10 mouse cellular contexts compared by ENCODE assay signal in genomic region chr6:71164394-71164793, GRCm38 (mm10). TPM values are rescaled to one million over a fixed set of nuclear protein-coding genes. Genes with fewer than 3 reads are reported as not detected.
DNase-seq lines count a peak whose midpoint lies in the region; ATAC-seq and TF ChIP-seq lines count a peak whose summit lies in the region.
"Had no signal": no experiment of that assay in that cellular context is flagged by ENCODE, and none has a peak within 500 bp of the region (broad histone marks: within the 10 kb centered on the region; RNA-seq: fewer than 3 reads in every experiment).

No protein-coding gene starts in this region.

- no peak for DNase-seq in heart, adult 18-20 months
- DNase-seq in lung, postnatal 0 days (ENCODE audit: low spot score), result peak; percentile 38
- DNase-seq in adrenal gland, adult 18-20 months (ENCODE audit: low spot score in 2 of 2), result no peak
- DNase-seq in gastrocnemius, adult 18-20 months (ENCODE audit: low spot score), result no peak

- TF ChIP-seq CTCF in E14TG2a.4 (conservative IDR thresholded peaks at IDR 0.05; ENCODE audit: low read length), result no peak
- TF ChIP-seq CTCF in lung, postnatal 0 days (IDR thresholded peaks at IDR 0.05), result no peak

- H3K4me3 ChIP-seq in heart, embryonic 11.5 days (ENCODE audit: low read depth, low read length), result no peak overlapping the region
- H3K4me3 ChIP-seq in E14TG2a.4 (replicated peaks; ENCODE audit: low read length), result peak overlapping the region; percentile 17; the same call in 1 of the 2 replicates
- no peak overlapping the region for H3K4me3 ChIP-seq in lung, postnatal 0 days (ENCODE audit: low read depth, low read length)
- H3K4me3 ChIP-seq: hindbrain, embryonic 10.5 days had no signal

- no peak overlapping the region for H3K27ac ChIP-seq in heart, embryonic 11.5 days (ENCODE audit: low read depth, low read length)
- H3K27ac ChIP-seq in lung, postnatal 0 days (ENCODE audit: low read length), result no peak overlapping the region
- H3K27ac ChIP-seq: hindbrain, embryonic 10.5 days had no signal

- peaks cover 4% of the 10 kb centered on the region; the same call in 1 of the 2 replicates for H3K4me1 ChIP-seq in heart, embryonic 11.5 days (ENCODE audit: control insufficient read depth, insufficient read depth, low read length)
- peaks cover 10% of the 10 kb centered on the region for H3K4me1 ChIP-seq in E14TG2a.4 (replicated peaks; ENCODE audit: low read depth, low read length)
- H3K4me1 ChIP-seq in lung, postnatal 0 days (ENCODE audit: insufficient read depth, low read depth, low read length), result no peaks in the 10 kb centered on the region

- ATAC-seq in heart, embryonic 11.5 days (replicated peaks; ENCODE audit: insufficient number of reproducible peaks, low FRiP score, low TSS enrichment), result 0 out of 2 replicates have a peak, but pooled peaks have one; percentile 35
- peak; percentile 12 to 48; a peak in 1 of 4 replicates for ATAC-seq in hematopoietic stem cell, adult 5-6 weeks (replicated peaks in 1 of 2; ENCODE audit: insufficient read depth in 1 of 2, low FRiP score in 2 of 2, low TSS enrichment in 1 of 2, low read depth in 1 of 2, poor library complexity in 2 of 2, severe bottlenecking in 2 of 2)
- ATAC-seq in lung, postnatal 0 days, result peak; percentile 49
- ATAC-seq in erythroid progenitor cell, adult 5-6 weeks (replicated peaks; ENCODE audit: low FRiP score, poor library complexity, severe bottlenecking), result no peak

- no peaks in the 10 kb centered on the region for H3K9me3 ChIP-seq in heart, embryonic 11.5 days (replicated peaks; ENCODE audit: control insufficient read depth, low read length)
- H3K9me3 ChIP-seq in E14TG2a.4 (ENCODE audit: low read length), result no peaks in the 10 kb centered on the region
- no peaks in the 10 kb centered on the region for H3K9me3 ChIP-seq in lung, postnatal 0 days (ENCODE audit: low read length)
- H3K9me3 ChIP-seq: hindbrain, embryonic 10.5 days had no signal

- WGBS in heart, embryonic 11.5 days (ENCODE audit: insufficient replicate concordance), result 28% methylated on average over 6 of the region's 6 CpGs
- 30% methylated on average over 6 of the region's 6 CpGs for WGBS in lung, postnatal 0 days

- H3K9ac ChIP-seq in heart, embryonic 11.5 days (ENCODE audit: low read depth, low read length), result 0 out of 2 replicates have a peak overlapping the region, but pooled peaks have one; percentile 10
- no peak overlapping the region for H3K9ac ChIP-seq in lung, postnatal 0 days (replicated peaks; ENCODE audit: low read depth)

- no peak overlapping the region for H3K4me2 ChIP-seq in heart, embryonic 11.5 days
- no peak overlapping the region for H3K4me2 ChIP-seq in lung, postnatal 0 days (replicated peaks; ENCODE audit: low read depth, low read length)

- H3K36me3 ChIP-seq in heart, embryonic 11.5 days (ENCODE audit: control insufficient read depth, insufficient read depth, low read length), result no peaks in the 10 kb centered on the region
- no peaks in the 10 kb centered on the region for H3K36me3 ChIP-seq in E14TG2a.4 (ENCODE audit: insufficient read depth, low read length)
- no peaks in the 10 kb centered on the region for H3K36me3 ChIP-seq in lung, postnatal 0 days (ENCODE audit: insufficient read depth, low read length)
- H3K36me3 ChIP-seq: hindbrain, embryonic 10.5 days had no signal

- H3K27me3 ChIP-seq in heart, embryonic 11.5 days (ENCODE audit: control insufficient read depth, insufficient read depth, low read length), result no peaks in the 10 kb centered on the region
- no peaks in the 10 kb centered on the region for H3K27me3 ChIP-seq in E14TG2a.4 (ENCODE audit: insufficient read depth, low read length)
- H3K27me3 ChIP-seq in lung, postnatal 0 days (replicated peaks; ENCODE audit: insufficient read depth, low read length), result no peaks in the 10 kb centered on the region

- TF ChIP-seq EP300 in lung, postnatal 0 days (IDR thresholded peaks at IDR 0.05), result no peak

RNA-seq across cellular contexts. Expression of gene Thnsl2, which starts 20.2 kb away (rescaled TPM):
- 4.9 and 5.1 TPM in 2 replicates for polyA plus RNA-seq in heart, embryonic 11.5 days (2014; fragmentation: Nextera tagmentation; extraction: Ambion mirVana)
- total RNA-seq in heart, adult 18-20 months (2021), result 1 to 10 TPM; 4.1 to 5.3 TPM
- total RNA-seq in hematopoietic stem cell, adult 5-6 weeks (2017), result 3.3 and 5.4 TPM in 2 replicates
- 15.0 and 15.4 TPM in 2 replicates for polyA plus RNA-seq in lung, postnatal 0 days (2015; fragmentation: Nextera tagmentation; extraction: Ambion mirVana)
- not detected in 2 replicates for total RNA-seq in erythroid progenitor cell, adult 5-6 weeks (2015; ENCODE audit: low replicate concordance)
- total RNA-seq in erythroid progenitor cell, adult 5-6 weeks (2017; ENCODE audit: low replicate concordance), result not detected in 2 replicates
- total RNA-seq in adrenal gland, adult 18-20 months (2021), result 10 to 100 TPM; 16.6 to 17.3 TPM
- total RNA-seq in gastrocnemius, adult 18-20 months (2021), result 1 to 10 TPM; 7.6 to 9.2 TPM

RNA-seq across cellular contexts. Expression of gene Fabp1, which starts 35.2 kb away (rescaled TPM):
- 1.4 TPM in 1 of 2 replicates, not detected in the other for polyA plus RNA-seq in heart, embryonic 11.5 days (2014; fragmentation: Nextera tagmentation; extraction: Ambion mirVana)
- not detected for total RNA-seq in heart, adult 18-20 months (2021)
- total RNA-seq in hematopoietic stem cell, adult 5-6 weeks (2017), result not detected in 2 replicates
- polyA plus RNA-seq in lung, postnatal 0 days (2015; fragmentation: Nextera tagmentation; extraction: Ambion mirVana), result 0.36 and 1.2 TPM in 2 replicates
- not detected in 2 replicates for total RNA-seq in erythroid progenitor cell, adult 5-6 weeks (2015; ENCODE audit: low replicate concordance)
- total RNA-seq in erythroid progenitor cell, adult 5-6 weeks (2017; ENCODE audit: low replicate concordance), result not detected in 2 replicates
- total RNA-seq in adrenal gland, adult 18-20 months (2021), result not detected
- 1 to 10 TPM in 1 of 2 experiments, not detected in 1; 2.6 TPM for total RNA-seq in gastrocnemius, adult 18-20 months (2021)
- total RNA-seq: MEL had no signal
- polyA plus RNA-seq: hindbrain, embryonic 10.5 days had no signal
